Mouse (Mus musculus) liver, embryonic 14.5 days (tissue): ENCODE data around the gene Zfp513.

ENCODE experiments used
- CTCF ChIP-seq: IDR thresholded peaks from 2 replicates; pipeline ENCODE4 v1.5.1; 2016; ENCODE audit warnings: antibody characterized with exemption, low read depth, control low read depth
- EP300 ChIP-seq: IDR thresholded peaks from 2 replicates; pipeline ENCODE4 v1.6.1; 2016; ENCODE audit warnings: antibody characterized with exemption, low read depth

DNA sequence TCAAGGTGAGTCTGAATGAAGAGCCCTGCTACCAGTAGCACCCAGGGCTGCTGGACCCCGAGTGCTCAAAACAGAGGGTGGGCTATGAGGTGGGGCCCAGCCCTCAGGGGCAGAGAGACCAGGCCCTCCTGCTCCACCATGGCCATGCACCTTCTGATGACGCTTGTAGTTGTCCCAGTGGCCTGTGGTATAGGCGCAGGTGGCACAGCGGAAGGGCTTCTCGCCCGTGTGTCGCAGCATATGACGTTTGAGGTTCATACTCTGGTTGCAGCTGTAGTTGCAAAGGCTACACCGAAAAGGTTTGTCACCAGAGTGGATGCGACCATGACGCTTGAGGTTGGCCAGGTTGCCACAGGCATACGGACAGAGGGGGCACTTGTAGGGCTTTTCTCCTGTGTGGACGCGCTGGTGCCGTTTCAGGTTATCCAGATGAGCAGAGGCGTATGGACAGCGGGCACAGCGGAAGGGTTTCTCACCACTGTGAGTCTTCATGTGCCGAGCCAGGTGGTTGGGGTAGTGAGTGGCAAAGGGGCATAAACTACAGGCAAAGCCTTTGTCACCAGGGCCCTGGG, 2.7 kb downstream of the Zfp513 start:
- TF ChIP-seq EP300 (no peak), CTCF (no peak)
